Mouse (Mus musculus): Measurements from ENCODE around the gene Pclo. TPM values are rescaled to one million over a fixed set of nuclear protein-coding genes. Genes with fewer than 3 reads are reported as not detected.

The Pclo gene
- total RNA-seq (2023): not detected

GRCm38 (mm10) chr5:14514631-14515523 is at the start of gene Pclo:
Gene Pclo, plus strand, starts transcription at chr5:14514918.

